Mouse (Mus musculus): ENCODE data around the gene Mmp9. TPM values are rescaled to one million over a fixed set of nuclear protein-coding genes. Genes with fewer than 3 reads are reported as not detected.
A peak's percentile ranks its signal among the peaks of the same experiment; 100 is the strongest.

The Mmp9 gene
- polyA plus RNA-seq, 1 experiment from 2014 or later, result 33.2 TPM

GRCm38 (mm10) chr2:164924100-164924857 is 16.3 kb upstream of the Mmp9 start:
- no peak overlapping the region for H3K4me3 ChIP-seq (replicated peaks; ENCODE audit: low read length)
- no peak overlapping the region for H3K4me2 ChIP-seq (replicated peaks)
- no peak overlapping the region for H3K9ac ChIP-seq
- H3K27ac ChIP-seq, result no peak overlapping the region
- DNase-seq (ENCODE audit: low spot score) (peak; percentile 80), ATAC-seq (ENCODE audit: low FRiP score) (peak; percentile 70; the same call in 1 of the 2 replicates)
- 39% methylated on average over 11 of the region's 11 CpGs for WGBS
- no peaks in the 10 kb centered on the region for H3K27me3 ChIP-seq (ENCODE audit: control insufficient read depth, insufficient read depth, low read length)
- no peaks in the 10 kb centered on the region for H3K9me3 ChIP-seq (ENCODE audit: control insufficient read depth, low read length)
- no peaks in the 10 kb centered on the region; the same call in 1 of the 2 replicates for H3K36me3 ChIP-seq (replicated peaks; ENCODE audit: control insufficient read depth, insufficient read depth)
- H3K4me1 ChIP-seq (replicated peaks; ENCODE audit: control insufficient read depth, insufficient read depth, low read length), result peaks cover 16% of the 10 kb centered on the region

- Histone ChIP-seq H3K9me3 (ENCODE audit: control insufficient read depth, low read length) (no peaks in the 10 kb centered on the region), H3K9ac (no peak overlapping the region), H3K4me1 (replicated peaks; ENCODE audit: control insufficient read depth, insufficient read depth, low read length) (no peaks in the 10 kb centered on the region), H3K4me2 (replicated peaks) (no peak overlapping the region), H3K27ac (no peak overlapping the region), H3K27me3 (ENCODE audit: control insufficient read depth, insufficient read depth, low read length) (no peaks in the 10 kb centered on the region), H3K4me3 (replicated peaks; ENCODE audit: low read length) (no peak overlapping the region), H3K36me3 (replicated peaks; ENCODE audit: control insufficient read depth, insufficient read depth) (no peaks in the 10 kb centered on the region)
- ATAC-seq (ENCODE audit: low FRiP score), result no peak
- 52% methylated on average over 11 of the region's 11 CpGs for WGBS
- no peak for DNase-seq (ENCODE audit: low spot score)
These were observed 9.6 kb upstream of the Mmp9 start for GRCm38 (mm10) chr2:164930706-164931581.

- no peak overlapping the region for H3K4me3 ChIP-seq (replicated peaks; ENCODE audit: low read length)
- ATAC-seq (ENCODE audit: low FRiP score) (no peak), DNase-seq (ENCODE audit: low spot score) (no peak)
- H3K27me3 ChIP-seq (ENCODE audit: control insufficient read depth, insufficient read depth, low read length), result peaks cover 4% of the 10 kb centered on the region
- H3K4me1 ChIP-seq (replicated peaks; ENCODE audit: control insufficient read depth, insufficient read depth, low read length), result peaks cover 6% of the 10 kb centered on the region; the same call in 1 of the 2 replicates
- H3K36me3 ChIP-seq (replicated peaks; ENCODE audit: control insufficient read depth, insufficient read depth), result no peaks in the 10 kb centered on the region
- H3K27ac ChIP-seq, result no peak overlapping the region
- no peaks in the 10 kb centered on the region for H3K9me3 ChIP-seq (ENCODE audit: control insufficient read depth, low read length)
- 48% methylated on average over 10 of the region's 10 CpGs for WGBS
- no peak overlapping the region for H3K9ac ChIP-seq
- no peak overlapping the region for H3K4me2 ChIP-seq (replicated peaks)
These were observed 7.0 kb upstream of the Mmp9 start for GRCm38 (mm10) chr2:164933534-164933933.

- H3K27me3 ChIP-seq (ENCODE audit: control insufficient read depth, insufficient read depth, low read length), result peaks cover 6% of the 10 kb centered on the region
- DNase-seq (ENCODE audit: low spot score) (no peak), ATAC-seq (ENCODE audit: low FRiP score) (no peak)
- 79% methylated on average over 4 of the region's 4 CpGs for WGBS
- H3K9ac ChIP-seq, result no peak overlapping the region
- no peak overlapping the region for H3K4me2 ChIP-seq (replicated peaks)
- no peak overlapping the region for H3K4me3 ChIP-seq (replicated peaks; ENCODE audit: low read length)
- H3K4me1 ChIP-seq (replicated peaks; ENCODE audit: control insufficient read depth, insufficient read depth, low read length), result peaks cover 21% of the 10 kb centered on the region; the same call in 1 of the 2 replicates
- no peaks in the 10 kb centered on the region for H3K36me3 ChIP-seq (replicated peaks; ENCODE audit: control insufficient read depth, insufficient read depth)
- no peak overlapping the region for H3K27ac ChIP-seq
- no peaks in the 10 kb centered on the region for H3K9me3 ChIP-seq (ENCODE audit: control insufficient read depth, low read length)
These were observed 4.6 kb upstream of the Mmp9 start for GRCm38 (mm10) chr2:164935991-164936390.

- Histone ChIP-seq H3K9me3 (ENCODE audit: control insufficient read depth, low read length) (no peaks in the 10 kb centered on the region), H3K27me3 (ENCODE audit: control insufficient read depth, insufficient read depth, low read length) (peaks cover 6% of the 10 kb centered on the region), H3K9ac (peak overlapping the region; percentile 24), H3K4me3 (replicated peaks; ENCODE audit: low read length) (peak overlapping the region; percentile 19), H3K4me2 (replicated peaks) (peak overlapping the region; percentile 50), H3K4me1 (replicated peaks; ENCODE audit: control insufficient read depth, insufficient read depth, low read length) (peaks cover 21% of the 10 kb centered on the region; the same call in 1 of the 2 replicates), H3K27ac (peak overlapping the region; percentile 64), H3K36me3 (replicated peaks; ENCODE audit: control insufficient read depth, insufficient read depth) (no peaks in the 10 kb centered on the region)
- ATAC-seq (ENCODE audit: low FRiP score) (peak; percentile 87), DNase-seq (ENCODE audit: low spot score) (peak; percentile 70)
- 1% methylated on average over 39 of the region's 39 CpGs for WGBS
These were observed 2.2 kb upstream of the Mmp9 start for GRCm38 (mm10) chr2:164938146-164939091.

- DNase-seq (ENCODE audit: low spot score), result peak; percentile 58
- H3K4me3 ChIP-seq (replicated peaks; ENCODE audit: low read length), result peak overlapping the region; percentile 19
- H3K4me2 ChIP-seq (replicated peaks), result peak overlapping the region; percentile 50
- no peaks in the 10 kb centered on the region for H3K9me3 ChIP-seq (ENCODE audit: control insufficient read depth, low read length)
- H3K9ac ChIP-seq, result peak overlapping the region; percentile 24
- H3K27ac ChIP-seq, result peak overlapping the region; percentile 64
- WGBS, result 3% methylated on average over 11 of the region's 11 CpGs
- peaks cover 6% of the 10 kb centered on the region for H3K27me3 ChIP-seq (ENCODE audit: control insufficient read depth, insufficient read depth, low read length)
- H3K4me1 ChIP-seq (replicated peaks; ENCODE audit: control insufficient read depth, insufficient read depth, low read length), result peaks cover 21% of the 10 kb centered on the region; the same call in 1 of the 2 replicates
- ATAC-seq (ENCODE audit: low FRiP score), result peak; percentile 51
- no peaks in the 10 kb centered on the region for H3K36me3 ChIP-seq (replicated peaks; ENCODE audit: control insufficient read depth, insufficient read depth)
These were observed 1.5 kb upstream of the Mmp9 start for GRCm38 (mm10) chr2:164939106-164939505.

GRCm38 (mm10) chr2:164942692-164943290 is 2.2 kb downstream of the Mmp9 start:
- no peak overlapping the region for H3K9ac ChIP-seq
- H3K36me3 ChIP-seq (replicated peaks; ENCODE audit: control insufficient read depth, insufficient read depth), result no peaks in the 10 kb centered on the region
- peaks cover 6% of the 10 kb centered on the region for H3K27me3 ChIP-seq (ENCODE audit: control insufficient read depth, insufficient read depth, low read length)
- H3K4me1 ChIP-seq (replicated peaks; ENCODE audit: control insufficient read depth, insufficient read depth, low read length), result peaks cover 21% of the 10 kb centered on the region; the same call in 1 of the 2 replicates
- H3K4me2 ChIP-seq (replicated peaks), result no peak overlapping the region
- H3K4me3 ChIP-seq (replicated peaks; ENCODE audit: low read length), result no peak overlapping the region
- no peak overlapping the region for H3K27ac ChIP-seq
- WGBS, result 25% methylated on average over 5 of the region's 5 CpGs
- ATAC-seq (ENCODE audit: low FRiP score), result no peak
- H3K9me3 ChIP-seq (ENCODE audit: control insufficient read depth, low read length), result no peaks in the 10 kb centered on the region
- DNase-seq (ENCODE audit: low spot score), result no peak

GRCm38 (mm10) chr2:164947506-164947905 is 6.9 kb downstream of the Mmp9 start:
- H3K4me3 ChIP-seq (replicated peaks; ENCODE audit: low read length), result no peak overlapping the region
- no peaks in the 10 kb centered on the region for H3K36me3 ChIP-seq (replicated peaks; ENCODE audit: control insufficient read depth, insufficient read depth)
- no peak overlapping the region for H3K9ac ChIP-seq
- peaks cover 50% of the 10 kb centered on the region for H3K27me3 ChIP-seq (ENCODE audit: control insufficient read depth, insufficient read depth, low read length)
- 30% methylated on average over 4 of the region's 4 CpGs for WGBS
- H3K9me3 ChIP-seq (ENCODE audit: control insufficient read depth, low read length), result no peaks in the 10 kb centered on the region
- no peak for DNase-seq (ENCODE audit: low spot score)
- no peak overlapping the region for H3K4me2 ChIP-seq (replicated peaks)
- no peak for ATAC-seq (ENCODE audit: low FRiP score)
- no peaks in the 10 kb centered on the region for H3K4me1 ChIP-seq (replicated peaks; ENCODE audit: control insufficient read depth, insufficient read depth, low read length)
- H3K27ac ChIP-seq, result no peak overlapping the region

All from hindbrain, embryonic 14.5 days (tissue).